Mouse (Mus musculus): Measurements from ENCODE around the gene Nhlh1.

The Nhlh1 gene

GRCm38 (mm10) chr1:172057491-172057921 is at the start of gene Nhlh1:
TSS of gene Nhlh1 (minus strand) at chr1:172057573.
- DNase-seq, result no peak

- no peak for DNase-seq
Measured at GRCm38 (mm10) chr1:172105101-172105500, 47.7 kb upstream of the Nhlh1 start.

- DNase-seq, result no peak
Measured at GRCm38 (mm10) chr1:172103619-172104018, 46.2 kb upstream of the Nhlh1 start.

DNA sequence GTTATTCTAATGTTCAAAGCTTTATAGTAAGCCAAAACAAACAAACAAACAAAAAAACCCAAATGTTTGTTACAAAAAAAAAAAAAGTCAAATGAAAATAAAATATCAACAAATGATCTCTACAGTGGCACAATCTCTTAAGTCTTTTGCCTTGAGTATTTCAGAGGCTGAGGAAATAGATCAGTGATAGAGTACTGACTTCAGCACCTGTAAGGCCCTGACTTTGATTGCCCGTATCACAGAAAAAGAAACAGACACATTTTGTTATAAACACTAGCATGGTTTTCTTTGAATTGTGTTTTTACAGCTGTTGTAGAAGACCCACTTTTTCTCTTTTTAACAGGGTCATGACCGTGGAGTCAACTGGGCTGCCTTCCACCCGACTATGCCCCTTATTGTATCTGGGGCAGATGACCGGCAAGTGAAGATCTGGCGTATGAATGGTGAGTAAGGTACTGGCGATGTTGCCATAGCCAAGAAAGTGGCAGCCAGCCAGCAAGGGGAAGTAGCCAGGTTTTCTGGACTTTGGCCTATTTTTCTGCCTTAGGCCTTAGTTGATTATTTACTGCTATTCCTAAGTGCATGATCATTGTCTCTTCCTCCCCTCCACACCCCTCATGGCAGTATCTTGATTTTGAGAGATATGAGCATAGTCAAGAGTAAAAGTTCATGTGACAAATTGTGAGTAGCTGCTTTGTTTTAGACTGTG is 42.1 kb upstream of the Nhlh1 start:
- peak; percentile 92 to 93 for DNase-seq

DNA sequence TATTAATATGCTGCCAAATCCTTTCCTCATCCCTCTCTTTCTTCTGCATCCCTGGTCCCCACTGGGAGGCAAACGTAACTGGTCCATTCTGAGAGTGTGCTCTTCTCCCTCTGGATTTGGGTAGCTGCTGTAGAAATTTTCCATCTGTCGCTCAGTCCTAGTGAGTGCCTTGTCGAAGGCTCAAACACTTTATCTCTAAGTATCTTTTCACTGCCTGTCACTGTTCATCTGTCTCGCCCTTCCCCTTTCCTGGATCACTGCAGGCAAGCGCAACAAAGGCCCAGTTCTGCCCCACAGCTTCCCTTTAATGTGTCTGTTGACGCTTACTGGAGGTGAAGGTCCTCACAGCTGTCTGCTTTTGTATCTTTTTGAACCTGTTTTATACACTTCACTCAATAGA is 37.8 kb upstream of the Nhlh1 start:
- no peak for DNase-seq

- peak in 1 of 2 experiments; percentile 42 for DNase-seq
Measured at GRCm38 (mm10) chr1:172094295-172094694, 36.9 kb upstream of the Nhlh1 start.

DNA sequence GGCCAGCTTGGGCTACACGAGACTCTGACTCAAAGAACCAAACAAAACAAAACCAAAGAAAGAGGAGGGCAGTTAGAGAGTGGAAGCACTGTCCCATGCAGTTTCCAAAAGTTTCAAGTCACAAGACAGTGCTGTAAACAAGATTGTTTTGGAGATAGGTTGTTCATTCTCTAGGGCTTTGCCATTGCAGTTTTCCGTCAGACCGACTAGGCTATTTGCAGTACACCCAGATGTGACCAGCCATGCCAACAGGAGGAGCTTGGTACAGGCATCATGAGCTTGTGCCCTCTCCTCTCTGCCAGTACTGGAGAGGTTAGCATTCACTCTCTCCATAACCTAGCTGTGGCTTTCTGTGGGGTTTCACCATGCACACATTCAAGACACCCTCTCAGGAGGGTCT is 36.1 kb upstream of the Nhlh1 start:
- peak; percentile 74 to 84 for DNase-seq

DNA sequence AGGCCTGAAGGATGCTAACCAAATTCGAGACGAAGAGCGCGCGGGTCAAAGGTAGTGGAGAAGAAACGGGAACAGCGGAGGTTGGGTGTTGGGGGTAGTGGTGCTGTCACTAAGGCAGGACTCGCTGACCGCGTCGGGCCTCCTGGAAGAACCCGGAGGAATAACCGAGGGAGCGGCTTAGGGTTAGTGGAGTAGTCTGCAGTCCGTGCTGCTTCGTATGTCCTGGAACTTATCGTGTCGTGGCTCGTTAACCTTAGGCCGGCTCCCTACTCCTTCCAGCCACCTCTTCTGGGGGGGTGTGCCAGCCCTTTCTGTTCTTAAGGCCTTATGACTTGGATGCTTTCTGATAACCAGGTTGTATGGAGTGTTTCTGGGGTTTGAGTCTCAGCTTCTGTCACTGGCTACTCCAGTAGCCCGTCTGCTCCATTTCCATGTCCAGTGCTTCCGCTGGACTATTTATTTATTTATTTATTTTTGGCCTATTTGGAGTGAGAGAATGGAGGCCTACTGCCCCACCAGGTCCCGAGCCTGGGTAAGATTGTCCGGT is 25.6 kb upstream of the Nhlh1 start:
- DNase-seq, result no peak

GRCm38 (mm10) chr1:172082101-172082898 is 24.9 kb upstream of the Nhlh1 start, which contains the start of the genes Copa and Ncstn:
TSS of gene Copa (plus strand) at chr1:172082529.
TSS of gene Ncstn (minus strand) at chr1:172082795.
- peak; percentile 94 to 95 for DNase-seq

DNA sequence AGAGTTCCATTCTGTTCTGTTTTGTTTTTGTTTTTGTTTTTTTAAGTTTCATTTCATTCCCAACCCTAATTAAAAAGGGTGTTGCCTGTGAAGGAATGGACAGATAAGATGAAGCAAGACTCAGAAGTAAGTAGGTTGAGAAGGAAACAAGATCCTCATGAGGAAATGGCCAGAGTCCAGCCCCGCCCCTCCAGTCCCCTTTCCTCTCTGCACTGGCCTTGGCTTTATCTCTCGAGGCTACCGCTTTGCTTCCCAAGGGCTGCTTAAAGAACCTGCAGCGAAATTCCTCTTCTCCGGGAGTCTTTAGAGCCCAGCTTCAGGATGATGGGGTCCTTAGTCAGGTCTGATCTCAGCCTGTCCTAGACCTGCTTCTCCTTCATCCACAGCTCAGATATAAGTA is 20.6 kb upstream of the Nhlh1 start:
- peak; percentile 11 to 27 for DNase-seq

DNA sequence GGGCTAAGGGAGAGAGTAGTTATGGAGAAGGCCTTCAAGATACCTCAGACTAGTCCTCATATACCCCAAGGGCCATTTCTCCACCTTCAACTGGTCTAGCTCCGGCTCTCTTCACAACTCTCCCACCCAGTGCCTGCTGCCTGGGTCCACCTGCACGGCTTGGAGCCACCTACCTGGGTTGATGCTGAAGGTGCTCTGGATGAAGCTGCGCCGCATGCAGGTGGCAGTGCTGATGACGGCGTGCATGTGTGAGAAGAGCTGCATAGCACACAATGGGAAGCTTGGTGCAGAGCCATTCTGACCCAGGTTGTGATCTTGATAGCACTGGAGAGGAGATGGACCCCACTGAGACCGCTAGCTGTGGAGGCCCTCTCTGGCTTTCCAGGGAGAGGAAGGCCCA is 15.2 kb upstream of the Nhlh1 start:
- no peak for DNase-seq

DNA sequence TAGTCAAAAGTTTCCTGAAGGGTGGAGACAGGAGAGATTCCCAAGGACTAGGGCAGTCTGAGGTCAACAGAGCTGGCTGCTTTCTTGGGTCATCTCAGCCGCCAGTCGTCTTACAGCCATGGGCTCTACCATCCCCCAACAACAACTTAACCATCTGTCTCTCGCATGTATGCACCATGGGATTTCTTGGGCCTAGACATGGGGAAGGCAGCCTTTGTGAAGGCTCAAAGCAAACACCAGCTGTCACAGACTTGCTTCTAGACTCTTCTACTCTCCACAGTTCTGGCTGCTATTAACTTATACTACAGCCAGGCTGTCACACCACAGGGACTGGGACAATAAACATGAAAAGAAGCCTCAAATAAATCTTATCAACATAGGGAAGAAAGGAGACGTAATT is 14.2 kb upstream of the Nhlh1 start:
- no peak for DNase-seq

DNA sequence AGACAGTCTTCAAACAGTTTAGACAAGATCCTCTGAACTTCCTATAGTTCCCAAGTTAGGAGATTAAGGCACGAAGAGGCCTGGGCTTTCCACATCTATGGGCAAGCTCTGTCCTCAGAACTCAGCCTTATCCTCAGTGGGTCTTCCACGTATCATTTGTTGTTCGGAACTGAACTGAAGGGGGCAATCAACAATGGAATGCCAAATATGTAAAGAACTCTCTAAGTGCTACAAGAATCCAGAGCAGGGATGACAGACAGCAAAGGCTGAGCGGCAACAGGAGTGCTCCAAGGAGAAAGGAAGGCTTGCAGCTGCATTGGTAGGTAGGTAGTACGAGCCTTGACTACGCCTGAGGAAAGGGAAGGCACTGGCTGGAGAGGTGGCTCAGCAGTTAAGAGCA is 12.9 kb upstream of the Nhlh1 start:
- DNase-seq, result no peak

DNA sequence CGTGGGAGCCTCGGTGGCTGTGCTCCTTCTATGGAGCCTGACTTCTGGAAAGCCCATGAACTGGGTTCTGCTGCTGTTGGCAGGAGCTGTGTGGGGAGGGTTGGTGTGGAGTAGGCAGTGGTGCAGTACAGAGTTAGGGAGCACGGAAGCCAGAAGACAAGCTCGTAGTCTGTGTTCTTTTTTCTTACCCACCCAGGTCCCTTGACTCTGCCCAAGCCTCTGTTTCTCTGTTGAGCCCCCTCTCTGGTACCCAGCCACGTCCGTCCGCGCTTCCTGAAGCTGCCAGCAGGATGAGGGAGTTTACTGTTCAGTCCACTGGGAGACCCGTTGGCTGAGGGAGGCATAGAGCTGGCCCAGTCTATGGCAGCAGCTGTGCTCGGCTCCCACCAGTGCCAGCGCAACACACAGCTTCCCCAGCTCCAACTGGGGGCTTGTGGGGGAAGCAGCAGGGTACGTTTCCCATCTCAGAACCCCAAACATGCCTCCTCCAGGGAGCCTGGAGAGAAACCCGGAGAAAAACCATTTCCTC is 7.3 kb upstream of the Nhlh1 start:
- no peak for DNase-seq

DNA sequence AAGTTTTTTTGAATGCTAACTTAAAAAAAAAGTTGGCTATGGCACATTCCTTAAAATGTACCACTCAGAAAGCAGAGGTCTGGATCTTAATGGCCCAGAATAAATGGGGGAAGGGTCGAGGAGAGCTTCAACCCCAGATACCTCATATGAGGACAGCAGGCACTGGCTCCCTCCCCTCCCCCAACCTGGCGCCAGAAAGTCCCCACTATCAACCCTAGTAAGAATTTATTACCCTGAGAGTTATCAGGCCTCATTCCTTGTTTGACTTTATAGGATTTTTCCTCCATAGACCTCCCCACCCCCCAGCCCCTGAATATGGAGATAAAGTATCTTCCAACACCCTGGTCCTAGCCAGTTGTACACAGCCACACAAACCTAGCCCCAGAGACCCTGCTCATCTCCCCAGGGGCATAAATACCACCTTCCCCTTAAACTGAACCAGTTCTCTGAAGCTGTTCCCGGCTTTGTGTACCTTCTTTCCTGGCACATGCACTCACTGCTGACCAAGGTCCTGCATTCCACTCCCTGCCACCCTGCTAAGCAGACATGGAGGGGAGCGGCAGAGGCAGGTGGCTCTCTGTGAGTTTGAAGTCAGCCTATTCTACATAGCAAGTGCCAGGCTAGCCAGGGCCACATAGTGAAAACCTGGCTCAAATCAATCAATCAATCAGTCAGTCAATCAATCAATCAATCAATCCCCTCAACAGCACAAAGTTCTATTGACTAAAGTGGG is 6.1 kb upstream of the Nhlh1 start:
- DNase-seq, result no peak

DNA sequence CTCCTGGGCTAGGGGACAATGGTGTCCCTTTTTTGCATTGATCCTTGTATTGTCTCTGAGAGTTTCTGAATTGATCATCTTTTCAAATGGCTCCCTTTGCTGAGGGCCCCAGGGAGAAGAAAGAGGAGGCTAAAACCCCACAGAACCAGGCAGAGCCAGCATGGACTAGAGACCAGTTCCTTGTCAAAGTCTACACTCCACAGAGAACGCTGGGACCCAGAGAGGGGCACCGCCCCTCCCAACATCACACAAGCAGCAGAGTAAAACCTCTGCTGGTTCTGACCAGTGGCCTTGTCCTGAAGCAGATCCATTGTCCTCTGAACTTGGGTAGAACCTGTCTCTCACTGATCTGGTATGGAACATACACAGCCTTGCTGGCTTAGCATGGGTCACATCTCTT is 4.7 kb upstream of the Nhlh1 start:
- DNase-seq, result no peak

GRCm38 (mm10) chr1:172061217-172061616 is 3.8 kb upstream of the Nhlh1 start:
- DNase-seq, result no peak

- no peak for DNase-seq
Measured at GRCm38 (mm10) chr1:172060659-172061058, 3.3 kb upstream of the Nhlh1 start.

- DNase-seq, result no peak
Measured at GRCm38 (mm10) chr1:172058874-172059273, 1.5 kb upstream of the Nhlh1 start.

GRCm38 (mm10) chr1:172058321-172058720 is 948 bp upstream of the Nhlh1 start:
- no peak for DNase-seq

DNA sequence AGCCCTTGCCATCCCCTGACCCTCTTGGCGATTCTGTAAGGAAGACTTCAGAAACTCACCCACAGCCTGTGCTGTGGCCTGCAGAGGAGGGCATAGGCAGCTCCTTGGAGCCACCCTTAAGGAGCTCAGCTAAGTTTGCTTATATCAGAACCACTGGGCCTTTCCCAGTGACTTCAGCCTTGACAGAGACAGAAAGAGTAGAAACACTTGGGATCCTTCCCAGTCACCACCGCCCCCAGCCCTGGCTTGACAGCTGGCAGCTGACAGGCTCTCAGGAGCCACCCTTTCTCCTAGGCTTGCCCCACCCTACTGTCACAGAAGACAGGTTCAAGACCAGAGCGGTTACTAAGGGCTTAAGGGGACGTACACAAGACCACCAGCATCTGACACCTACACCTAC is 1.1 kb downstream of the Nhlh1 start:
- DNase-seq, result no peak

DNA sequence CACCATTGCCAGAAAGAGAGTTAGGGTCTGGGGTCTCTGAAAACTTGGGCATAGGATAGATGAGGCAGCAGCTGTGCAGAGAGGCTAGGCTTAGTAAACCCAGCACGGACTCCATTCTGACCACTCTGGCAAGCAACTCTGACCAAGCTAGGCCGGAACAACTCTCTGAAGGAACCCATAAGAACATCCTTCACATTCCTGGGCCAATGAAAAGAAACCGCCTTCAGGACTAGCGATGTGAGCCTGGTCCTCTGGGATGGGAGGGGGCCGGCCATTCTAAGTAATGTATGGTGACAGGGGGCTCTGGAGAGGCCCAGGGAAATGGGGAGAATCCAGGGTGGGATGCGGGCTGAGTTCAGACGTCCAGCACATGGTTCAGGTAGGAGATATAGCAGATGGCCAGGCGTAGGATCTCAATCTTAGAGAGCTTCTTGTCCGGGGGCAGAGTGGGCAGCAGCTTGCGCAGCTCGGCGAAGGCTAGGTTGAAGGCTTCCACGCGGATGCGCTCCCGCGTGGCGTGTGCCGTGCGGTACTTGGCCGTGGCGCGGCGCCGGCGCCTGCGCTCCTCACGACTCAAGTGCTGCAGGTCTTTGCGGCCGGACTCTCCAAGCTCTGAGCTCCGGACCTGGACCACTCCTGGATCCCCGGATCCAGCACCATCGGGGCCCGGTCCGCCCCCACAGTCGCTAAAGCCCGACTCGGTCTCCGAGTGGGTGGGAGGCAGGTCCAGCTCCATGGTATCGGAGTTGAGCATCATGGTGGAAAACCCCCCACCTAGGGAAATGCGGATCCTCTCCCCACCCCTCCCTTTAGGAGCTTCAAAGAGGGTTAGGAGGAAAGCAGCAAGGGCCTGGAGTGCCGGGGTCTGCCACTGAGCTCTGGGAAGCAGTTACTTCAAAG is 3.6 kb downstream of the Nhlh1 start:
- no peak for DNase-seq
